Mouse (Mus musculus) T-helper 2 cell (primary cell): ENCODE measurements at regions not wholly inside any gene's neighbourhood (a gene's known extent, or its start where the extent isn't known, plus 50 kb on each side); places are given as distances from the start of the nearest gene placed in this dataset.
"Not testable (repeated sequence)": the region's sequence is repeated elsewhere in the genome, so short reads cannot be mapped to it uniquely, and the experiment has no call there.

Experiments used
- in situ Hi-C: fragments of 300-600 bp; cut with MboI, MseI; formaldehyde crosslinking; loops from one replicate; pipeline ENCODE4 v1.15.1; 2025; ENCODE audit warnings: high pct_unique_total_duplicates

DNA sequence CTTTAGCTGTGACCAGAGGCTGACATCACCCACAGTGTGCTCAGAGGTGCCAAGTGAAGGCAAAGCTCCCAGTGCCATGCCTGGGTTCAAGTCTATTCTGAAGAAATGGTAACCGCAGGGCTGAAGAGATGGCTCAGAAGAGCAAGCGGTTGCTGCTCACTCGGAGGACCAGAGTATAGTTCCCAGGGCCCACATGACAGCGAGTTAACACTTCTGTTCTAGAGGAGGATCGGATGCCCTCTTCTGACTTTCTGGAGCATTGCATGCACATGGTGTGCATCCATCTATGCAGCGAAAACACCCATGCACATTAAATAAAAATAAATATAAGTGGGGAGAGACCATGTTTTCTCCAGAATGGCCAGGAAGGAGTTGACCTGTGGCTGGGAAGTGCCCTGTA is 209.5 kb downstream of the Sorl1 start:
- in situ Hi-C loops: loop anchor here (10.0 kb wide), 1 partner anchor 460 kb away; no protein-coding TSS in a partner anchor

DNA sequence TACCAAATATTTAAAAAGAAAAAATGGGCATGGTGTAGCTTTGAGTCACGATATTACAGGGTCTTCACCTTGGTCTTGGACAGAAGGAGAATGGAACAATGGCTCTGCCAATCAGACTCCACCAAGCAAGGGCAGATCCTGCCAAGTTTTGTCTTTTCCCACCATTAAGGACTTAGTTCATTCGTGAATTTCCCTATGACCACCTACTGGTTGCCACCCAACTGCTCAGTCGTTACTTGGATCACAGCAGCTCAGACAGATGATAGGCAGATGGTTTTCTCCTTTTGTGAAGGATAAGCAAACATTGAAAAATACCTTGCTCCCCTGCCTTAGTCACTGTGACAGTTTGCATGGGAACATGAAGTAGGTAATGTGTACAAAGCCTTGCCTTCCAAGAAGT is 210.2 kb downstream of the Sorl1 start:
- in situ Hi-C loops: loop anchor here (10.0 kb wide), 1 partner anchor 459 kb away; no protein-coding TSS in a partner anchor

DNA sequence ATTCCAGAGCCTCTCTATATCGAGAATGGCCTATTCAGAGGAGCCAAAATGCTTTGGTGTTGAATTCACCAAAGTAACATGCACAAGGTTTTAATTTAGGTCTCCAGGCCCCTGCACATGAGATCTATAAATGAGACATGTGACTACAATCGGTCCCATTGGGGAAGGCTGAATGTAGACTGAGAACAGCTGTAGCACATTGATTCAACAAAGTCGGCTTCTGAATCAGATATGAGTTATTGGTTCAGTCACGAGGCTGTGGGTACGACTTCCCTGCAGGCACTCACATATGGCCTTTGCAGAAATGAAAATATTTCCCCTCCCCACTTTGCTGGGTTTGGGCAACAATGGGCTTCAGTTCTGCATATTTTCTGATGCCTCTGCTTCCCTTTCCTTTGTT is 211.6 kb downstream of the Sorl1 start:
- in situ Hi-C loops: loop anchor here (10.0 kb wide), 1 partner anchor 458 kb away; no protein-coding TSS in a partner anchor

DNA sequence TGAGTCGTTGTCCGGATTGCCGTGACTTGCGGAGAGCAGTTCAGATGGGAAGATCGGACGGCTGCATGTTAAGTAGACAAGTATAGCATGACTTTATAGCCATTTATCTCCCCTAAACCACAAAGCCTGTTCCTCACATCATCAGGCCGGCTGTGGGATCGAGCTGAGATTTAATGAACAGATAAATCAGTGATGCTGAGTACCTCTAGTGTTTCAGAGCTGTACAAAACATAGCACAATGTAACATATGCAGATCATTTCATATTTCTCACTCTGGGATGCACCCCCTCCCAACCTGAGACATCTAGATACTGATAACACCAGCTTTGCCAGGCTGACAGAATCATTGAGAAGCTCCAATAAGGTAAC is 223.5 kb downstream of the Sorl1 start:
- in situ Hi-C loops: no loop called here

DNA sequence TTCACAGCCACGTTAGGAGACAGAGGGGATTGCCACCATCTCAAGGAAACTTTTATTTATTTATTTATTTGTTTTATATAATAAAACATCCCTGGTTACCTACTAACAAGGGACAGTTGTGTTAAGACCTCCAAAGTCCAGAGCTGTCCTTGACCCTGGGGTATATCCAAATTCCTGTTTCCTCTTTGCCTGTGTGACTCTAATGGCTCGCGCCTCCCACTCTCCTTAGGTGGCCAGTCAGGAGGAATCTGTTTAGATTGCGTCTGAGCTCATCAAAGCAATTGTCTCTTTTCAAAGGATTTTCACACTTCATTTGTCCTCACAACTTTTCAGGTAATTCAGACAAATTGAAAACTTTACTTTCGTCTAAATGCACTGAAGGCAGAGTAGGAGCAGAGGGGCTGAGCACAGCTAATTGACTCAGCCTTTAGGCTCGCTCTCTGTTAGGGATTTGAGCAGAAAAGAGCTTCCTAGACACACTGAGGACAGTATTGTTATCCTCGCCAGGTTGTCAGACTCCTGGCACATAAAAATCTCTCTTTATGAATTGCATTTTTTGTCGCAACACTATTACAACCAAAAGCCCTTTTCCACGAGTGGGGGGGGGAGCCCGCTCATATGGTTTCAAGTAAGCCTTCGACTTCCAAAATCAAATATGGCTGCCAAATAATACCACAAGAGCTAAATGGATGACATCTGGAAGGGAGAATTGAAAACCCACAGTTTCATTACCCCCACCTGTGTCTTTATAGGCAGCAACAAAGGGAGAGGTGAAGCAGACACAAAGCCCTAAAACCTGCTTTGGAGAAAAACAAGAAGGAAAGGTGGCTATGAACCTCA is 224.1 kb downstream of the Sorl1 start:
- in situ Hi-C loops: no loop called here

DNA sequence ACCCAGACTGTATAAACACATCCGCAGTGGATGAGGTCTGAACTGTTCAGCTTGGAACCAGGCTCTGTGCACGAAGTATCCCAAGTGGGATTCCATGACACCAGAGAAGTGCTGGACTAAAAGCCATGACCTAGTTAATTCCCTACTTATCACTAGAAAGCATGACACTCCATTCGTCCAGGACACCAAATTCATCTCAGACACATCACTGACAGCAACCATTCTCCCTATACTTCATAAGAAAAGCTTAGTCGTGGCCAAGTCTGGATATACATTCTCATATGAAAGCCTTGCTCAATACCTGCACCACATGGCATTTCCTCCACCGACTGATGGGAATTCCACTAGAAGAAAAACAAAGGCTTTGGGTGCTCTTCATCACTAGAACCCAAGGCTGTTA is 229.0 kb downstream of the Sorl1 start:
- in situ Hi-C loops: no loop called here

DNA sequence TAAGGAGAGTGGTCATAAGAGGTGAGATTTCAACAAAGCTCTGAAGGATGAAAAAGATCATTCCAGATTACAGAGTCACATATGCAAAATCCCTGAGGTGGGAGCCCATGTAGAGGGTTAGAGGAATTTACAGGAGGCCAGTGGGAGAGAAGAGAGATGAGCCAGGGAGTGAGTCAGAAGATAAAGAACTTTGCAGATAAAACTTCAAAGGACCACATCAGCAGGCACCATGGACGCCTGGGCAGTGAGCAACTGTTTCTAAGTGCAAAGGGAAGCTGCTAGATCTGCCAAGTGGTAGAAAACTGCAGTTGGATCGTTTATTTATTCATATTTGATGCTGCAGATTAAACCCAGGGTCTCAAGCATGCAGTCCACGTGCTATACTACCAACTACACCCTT is 231.3 kb downstream of the Sorl1 start:
- in situ Hi-C loops: no loop called here

DNA sequence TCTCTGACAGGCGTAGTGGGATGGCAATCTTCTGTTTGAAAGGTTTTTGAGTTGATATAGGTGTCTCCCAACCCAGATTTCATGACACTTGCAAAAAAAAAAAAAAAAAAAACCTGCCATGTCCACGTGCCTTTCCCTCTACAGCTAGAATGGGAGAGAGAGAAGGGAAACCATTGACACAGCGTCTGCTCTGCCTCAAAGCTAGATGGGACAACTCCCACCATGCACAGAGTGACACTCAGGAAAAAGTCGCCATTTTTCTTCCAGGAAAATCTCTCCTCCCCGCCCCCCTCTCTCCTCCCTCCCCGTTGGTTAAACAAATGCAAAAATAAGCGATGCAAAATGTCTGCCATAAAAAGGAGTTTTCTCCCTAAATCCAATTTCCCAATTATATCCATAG is 232.9 kb downstream of the Sorl1 start:
- in situ Hi-C loops: no loop called here

DNA sequence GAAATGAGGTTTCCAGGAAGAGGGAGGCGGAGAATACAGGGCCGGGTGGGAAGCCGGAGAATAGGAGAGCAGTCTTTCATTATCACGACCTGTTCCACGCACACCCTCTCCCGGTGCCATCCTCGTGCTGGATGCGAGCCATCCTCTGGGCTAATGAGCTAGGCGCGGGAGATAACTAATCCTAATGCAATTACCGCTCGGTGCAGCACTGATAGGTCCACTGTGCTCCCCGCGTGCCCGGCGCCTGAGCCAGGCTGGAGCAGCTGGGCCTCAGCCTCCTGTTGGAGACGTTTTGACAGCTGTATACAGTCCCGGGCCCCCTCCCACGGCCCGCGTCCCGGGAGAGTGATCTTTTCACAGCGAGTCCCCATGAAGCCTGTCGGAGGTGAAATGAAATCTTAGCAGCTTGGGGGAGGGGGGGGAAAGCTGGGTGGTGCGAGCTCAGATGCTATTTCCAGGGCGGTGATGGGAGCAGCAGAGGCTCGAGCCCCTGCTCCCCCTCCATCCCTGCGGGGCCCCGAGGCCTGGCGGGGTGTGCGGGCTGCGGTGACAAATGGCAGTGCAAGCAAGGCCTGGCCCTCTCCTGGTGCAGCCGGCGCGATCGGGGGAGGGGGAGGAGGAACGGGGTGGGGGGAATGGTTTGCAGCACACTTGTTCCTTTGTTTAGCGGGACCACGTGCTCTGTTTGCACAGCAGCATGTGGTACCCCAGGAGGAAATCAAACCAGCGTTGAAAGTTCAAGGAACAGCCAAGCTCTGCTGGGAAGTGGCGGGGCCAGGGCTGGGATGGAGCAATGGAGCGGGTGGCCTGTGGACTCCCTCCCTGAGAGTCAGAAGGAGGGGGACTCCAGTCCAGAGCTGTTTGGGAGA is 233.6 kb downstream of the Sorl1 start:
- in situ Hi-C loops: no loop called here

DNA sequence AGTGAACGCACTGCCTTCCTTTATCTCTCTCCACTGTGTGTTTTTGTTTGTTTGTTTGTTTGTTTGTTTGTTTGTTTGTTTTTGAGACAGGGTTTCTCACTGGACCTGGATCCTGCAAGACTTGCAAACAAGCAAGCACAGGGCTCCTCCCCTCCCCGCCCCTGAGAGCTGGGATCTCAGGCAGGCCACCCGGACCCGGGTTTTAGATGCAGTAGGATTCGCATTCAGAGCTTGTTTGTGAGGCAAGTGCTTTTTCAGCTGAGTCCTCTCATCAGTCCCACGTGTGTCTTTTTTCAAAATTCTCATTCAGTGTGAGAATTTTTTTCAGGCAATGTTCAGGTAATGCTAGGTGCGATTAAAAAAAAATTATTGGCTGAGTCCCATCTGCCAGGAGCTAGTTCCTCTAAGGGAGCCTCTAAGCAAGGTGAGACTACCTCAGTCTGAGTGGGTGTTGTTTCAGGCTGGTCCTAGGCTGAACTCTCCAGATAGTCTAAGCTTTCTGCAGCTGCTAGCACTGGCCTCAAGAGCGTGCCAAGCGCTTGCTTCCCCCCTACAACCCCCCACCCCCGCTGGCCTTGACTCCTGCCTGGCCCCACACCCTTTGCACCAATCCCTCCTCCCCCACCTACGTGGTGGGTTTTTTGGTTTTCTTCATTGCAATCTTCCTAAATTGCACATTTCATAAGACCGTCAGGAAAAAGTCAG is 234.4 kb downstream of the Sorl1 start:
- in situ Hi-C loops: no loop called here

DNA sequence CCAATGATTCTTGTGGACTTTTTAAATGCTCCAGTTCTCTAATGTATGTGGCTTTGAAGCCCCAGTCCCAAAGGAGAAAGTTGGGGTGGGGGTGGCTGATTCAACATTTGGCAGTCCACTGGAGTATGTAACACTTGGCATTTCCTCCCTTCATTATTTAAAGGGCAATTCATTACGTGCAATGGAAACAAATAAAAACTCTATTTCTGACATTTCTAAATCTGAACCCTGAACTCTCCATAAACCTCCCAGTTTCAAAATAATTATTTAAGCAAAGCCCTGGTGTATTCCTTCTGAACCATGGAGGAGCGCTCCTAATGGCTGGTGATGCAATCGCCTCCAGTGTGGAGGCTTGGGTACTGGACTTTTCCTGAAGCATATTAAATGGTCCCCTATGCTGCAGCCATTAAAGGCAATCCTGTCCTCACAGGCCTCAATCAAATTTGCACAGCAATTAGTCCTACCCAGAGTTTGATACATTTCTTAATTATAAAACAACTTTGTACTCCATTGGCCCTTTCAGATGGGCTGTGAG is 235.4 kb downstream of the Sorl1 start:
- in situ Hi-C loops: no loop called here

DNA sequence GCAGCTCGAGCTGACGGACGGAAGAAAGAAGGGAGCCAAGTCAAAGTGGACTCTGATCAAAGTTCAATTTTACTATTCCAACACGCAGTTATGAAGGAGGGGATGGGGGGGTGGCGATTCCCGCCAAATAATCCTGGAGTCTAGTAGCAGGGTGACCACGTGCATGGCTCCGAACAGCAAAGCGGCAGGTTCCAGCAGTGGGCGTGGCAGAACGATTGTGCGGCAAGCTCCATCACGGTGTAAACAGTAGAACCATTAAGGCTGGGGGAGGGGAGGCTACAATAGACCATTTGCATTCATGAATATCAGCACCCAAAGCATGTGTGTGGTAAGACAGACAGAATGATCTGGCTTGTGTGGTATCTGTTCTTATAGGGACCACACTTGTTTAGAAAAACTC is 237.6 kb downstream of the Sorl1 start:
- in situ Hi-C loops: not testable (repeated sequence)

DNA sequence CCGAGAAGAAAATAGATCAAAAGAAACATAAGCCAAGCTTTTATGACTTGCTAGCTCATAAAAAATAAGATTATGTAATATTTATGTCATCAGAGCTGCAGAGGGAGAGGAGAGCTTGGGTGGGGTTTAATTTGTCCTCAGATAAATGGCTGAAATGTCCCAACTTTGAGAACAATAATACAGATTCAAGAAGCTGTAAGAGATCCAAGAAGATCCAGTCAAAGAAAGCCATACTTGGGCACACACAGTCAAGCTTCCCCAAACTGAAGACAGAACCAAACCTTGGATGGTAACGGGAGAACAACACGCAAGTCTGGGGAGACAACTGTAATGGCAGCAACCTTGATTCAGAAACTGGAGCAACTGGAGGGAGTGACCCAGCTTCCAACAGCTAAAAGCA is 243.6 kb downstream of the Sorl1 start:
- in situ Hi-C loops: no loop called here

DNA sequence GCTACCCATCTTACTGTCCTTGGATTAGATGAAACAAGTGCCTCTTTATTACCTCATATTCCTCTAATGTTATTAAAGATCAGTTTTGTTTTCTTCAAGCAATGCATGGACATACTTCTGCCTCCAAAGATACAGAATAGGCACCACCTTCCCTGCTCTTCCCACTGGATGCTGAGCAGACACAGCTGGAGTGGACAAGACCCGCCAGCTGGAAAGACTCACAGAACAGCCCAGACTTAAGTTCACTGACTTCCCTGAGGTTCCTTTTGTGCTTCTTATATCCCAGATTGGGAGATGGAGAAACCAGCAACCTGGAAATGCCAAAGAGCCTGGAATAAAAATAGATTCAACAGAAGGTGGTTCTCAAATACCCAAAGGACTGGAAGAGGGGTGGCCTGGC is 245.0 kb downstream of the Sorl1 start:
- in situ Hi-C loops: no loop called here

DNA sequence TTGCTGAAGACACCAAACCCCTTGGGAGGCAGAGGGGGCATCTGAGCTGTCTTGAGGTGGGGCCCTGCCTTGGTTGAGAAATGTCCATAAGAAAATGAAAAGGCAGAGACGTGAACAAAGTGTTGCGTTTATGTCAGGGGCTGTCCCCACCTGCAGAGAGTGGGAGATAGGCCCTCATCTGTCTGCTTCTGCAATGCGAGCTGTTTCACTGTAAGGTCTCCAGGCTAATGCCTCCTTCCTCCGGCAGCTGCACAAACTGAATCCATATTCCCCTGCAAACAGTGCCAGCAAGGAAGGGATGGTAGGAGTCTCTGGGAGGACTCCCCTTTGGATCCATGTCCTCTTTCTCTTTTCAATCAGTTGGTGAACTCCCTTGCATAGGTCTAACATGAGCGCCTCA is 263.0 kb downstream of the Sorl1 start:
- in situ Hi-C loops: no loop called here

DNA sequence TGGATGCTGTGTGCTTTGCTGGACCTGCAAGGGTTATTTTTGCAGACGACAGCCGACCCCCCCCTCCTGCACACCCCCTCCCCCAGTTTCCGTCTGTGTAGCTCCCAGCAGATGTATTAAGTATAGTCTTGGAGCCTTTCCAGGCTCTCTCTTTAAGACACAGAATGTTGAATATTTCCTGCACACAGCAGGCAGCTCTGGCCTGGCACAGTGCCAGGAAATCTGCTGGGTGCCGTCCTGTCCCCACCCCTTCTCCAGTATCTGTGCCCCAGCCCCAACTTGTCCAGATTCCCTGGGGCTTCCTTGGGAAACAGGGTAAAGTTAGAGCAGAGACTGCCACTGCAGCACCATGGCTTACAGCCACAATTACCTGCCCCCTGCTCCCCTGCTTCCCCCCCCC is 263.4 kb downstream of the Sorl1 start:
- in situ Hi-C loops: no loop called here

DNA sequence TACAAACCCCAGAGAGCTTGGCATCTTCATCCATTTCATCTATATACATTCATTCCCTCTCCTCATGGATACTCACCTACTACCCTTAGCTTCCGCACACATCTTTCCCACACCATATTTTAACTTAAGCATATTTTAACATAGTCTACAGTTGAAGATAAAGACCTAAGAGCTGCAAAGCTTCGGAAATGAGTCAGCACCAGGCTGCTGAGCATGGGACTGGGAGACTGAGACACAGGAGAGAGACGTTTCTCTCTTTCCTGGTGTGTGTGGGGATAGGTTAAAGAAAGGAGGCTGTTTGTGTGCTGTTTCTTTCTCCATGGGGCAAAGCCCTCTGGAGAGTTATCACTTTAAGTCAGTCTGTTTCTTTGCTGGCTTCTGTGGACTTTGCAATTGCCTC is 264.3 kb downstream of the Sorl1 start:
- in situ Hi-C loops: no loop called here

DNA sequence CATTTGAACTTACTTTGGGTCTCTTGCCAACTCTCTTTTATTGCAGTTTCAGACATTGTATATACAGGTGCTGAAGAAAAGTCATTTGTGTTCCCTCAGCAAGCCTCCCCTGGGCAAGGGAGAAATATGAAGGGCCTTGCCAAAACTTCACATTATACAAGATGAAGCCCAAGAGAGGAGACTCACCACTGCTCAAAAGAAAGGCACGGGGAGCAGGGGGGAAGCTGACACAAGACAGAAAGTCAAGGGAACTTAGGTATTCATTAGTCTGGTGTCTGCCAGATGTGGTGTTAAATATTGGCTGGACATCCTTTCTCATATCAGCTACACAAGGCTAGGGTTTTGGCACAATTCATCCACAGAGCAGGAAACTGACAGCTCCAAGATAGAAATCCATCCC is 272.0 kb downstream of the Sorl1 start:
- in situ Hi-C loops: no loop called here

DNA sequence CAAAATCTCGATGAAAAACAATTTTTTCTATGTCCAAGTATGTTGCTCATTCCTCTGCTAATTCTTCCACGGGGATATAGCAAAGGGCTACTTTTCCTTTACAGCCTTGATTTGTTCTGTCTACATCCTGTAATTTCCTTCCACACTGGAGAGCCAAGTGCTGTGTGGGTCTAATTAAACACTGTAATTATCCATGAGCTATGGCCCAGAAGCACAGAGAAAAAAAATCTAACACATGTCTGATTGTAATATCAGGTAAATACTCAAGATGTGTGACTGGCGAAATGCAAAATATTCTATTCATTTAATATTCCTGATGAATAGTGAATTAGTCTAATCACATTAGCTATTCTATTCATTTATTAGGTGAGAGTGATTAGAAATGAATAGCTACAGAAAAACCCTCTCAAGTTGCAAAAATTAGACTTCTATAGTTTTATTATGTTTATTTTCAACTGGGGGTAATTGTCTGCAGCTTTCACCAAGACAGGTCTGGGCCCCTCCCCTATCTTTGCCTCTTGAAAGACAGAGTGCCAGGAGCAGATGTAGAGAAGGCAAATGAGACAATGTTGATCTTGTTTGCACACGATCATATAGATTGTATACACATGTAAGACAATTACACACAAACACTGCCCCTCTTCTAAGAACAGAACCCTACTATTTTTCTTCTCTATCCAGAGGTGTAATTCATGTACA is 274.3 kb downstream of the Sorl1 start:
- in situ Hi-C loops: no loop called here

DNA sequence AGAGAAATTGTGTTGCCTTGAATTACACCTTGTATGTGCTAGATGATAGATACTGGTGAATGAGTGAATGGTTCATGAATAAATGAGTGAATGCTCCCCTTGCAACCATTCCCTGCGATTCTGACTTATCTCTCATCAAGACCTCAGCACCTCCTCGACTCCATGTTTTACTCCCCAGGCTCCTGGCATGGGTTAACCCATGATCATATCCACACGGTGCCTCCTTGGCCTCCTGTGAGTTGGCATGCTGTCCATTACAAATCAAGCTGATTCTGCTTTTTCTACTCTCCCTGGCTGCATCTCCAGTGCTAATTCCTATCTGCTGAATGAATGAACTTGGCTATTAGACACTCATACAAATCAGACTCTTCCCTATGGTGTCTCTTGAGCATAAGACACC is 279.5 kb downstream of the Sorl1 start:
- in situ Hi-C loops: loop anchor here (5.0 kb wide), 1 partner anchor 67 kb away; no protein-coding TSS in a partner anchor
